Mouse (Mus musculus): ENCODE results near the gene Gm12886. TPM values are rescaled to one million over a fixed set of nuclear protein-coding genes. Genes with fewer than 3 reads are reported as not detected.

The Gm12886 gene
- polyA plus RNA-seq (2014; fragmentation: Illumina TruSeq; extraction: RNeasy Lipid Tissue Mini Kit (QIAGEN cat#74804); ENCODE audit: low replicate concordance) = not detected

DNA sequence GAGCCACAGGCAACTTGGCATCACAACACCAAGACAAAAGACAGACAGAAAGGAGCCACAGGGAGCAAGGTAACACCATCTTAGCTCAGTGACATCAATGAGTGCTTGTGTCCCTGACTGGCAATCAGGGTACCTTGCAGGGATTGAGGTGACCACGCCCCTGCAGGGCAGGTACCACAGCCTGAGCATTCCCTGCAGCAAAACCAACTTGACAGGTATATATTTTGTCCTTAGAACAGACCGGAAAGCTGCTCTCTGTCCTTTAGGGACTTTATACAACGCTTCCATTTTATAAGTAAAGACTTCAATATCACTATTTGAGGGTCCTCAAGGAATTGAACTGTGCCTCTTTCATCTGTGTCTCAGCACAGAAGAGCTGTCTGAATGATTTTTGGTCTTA lies at the start of gene Gm12886:
Gm12886 (minus strand) TSS at position 101 of the 400 bp plus-strand sequence.

Other genes with a start within 250 kb of the Gm12886 start
- gene Rlf, start 208.0 kb downstream of the Gm12886 start, polyA plus RNA-seq (2014; fragmentation: Illumina TruSeq; extraction: RNeasy Lipid Tissue Mini Kit (QIAGEN cat#74804); ENCODE audit: low replicate concordance) = 20.5 TPM
- not detected for gene Gm12888, start 98.2 kb downstream of the Gm12886 start, polyA plus RNA-seq (2014; fragmentation: Illumina TruSeq; extraction: RNeasy Lipid Tissue Mini Kit (QIAGEN cat#74804); ENCODE audit: low replicate concordance)
- not detected for gene Gm12887, start 199.0 kb upstream of the Gm12886 start, polyA plus RNA-seq (2014; fragmentation: Illumina TruSeq; extraction: RNeasy Lipid Tissue Mini Kit (QIAGEN cat#74804); ENCODE audit: low replicate concordance)

Measured in small intestine, adult 10 weeks (tissue).